Mouse (Mus musculus): Measurements from ENCODE around the gene Hist1h3c.

Gene Hist1h3c

DNA sequence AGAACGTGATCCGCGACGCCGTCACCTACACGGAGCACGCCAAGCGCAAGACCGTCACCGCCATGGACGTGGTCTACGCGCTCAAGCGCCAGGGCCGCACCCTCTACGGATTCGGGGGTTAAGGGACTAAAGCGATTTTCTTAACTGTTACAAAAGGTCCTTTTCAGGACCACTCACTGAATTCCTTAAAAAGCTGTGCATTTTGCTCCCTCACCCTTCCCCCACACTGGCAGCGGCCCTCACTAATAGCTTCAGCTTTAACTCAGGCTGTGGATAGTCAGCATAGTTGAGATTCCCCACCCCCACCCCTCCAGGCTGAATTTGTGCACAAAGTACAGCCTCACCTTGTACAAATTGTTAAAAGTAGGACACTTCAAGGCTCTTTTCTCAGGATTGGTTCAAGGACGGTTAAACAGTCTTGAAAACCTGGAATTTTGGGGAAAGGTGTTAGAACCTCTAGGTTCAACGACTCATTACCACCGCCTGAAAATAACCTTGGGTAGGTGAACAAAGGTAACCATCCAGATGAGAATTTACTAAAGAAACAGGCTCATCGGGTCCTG, 11.9 kb upstream of the Hist1h3c start:
- no peak for DNase-seq (ENCODE audit: low spot score in 2 of 2)

DNA sequence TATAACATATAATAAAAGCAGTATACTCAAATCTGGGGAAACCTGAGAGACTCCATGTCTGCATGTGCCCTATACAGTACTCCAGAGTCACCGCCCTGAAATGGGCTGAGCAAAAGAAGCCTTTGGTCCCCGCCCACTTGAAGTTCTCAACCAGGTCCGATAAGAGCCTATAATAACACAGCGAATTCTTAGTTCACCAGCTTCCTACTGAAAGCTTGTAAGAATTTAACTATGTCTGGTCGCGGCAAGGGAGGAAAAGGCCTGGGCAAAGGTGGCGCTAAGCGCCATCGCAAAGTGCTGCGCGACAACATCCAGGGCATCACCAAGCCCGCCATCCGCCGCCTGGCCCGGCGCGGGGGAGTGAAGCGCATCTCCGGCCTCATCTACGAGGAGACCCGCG, 11.4 kb upstream of the Hist1h3c start, which contains the start of gene Hist1h4b:
Gene Hist1h4b (plus strand): TSS at position 224 of the 400 bp plus-strand sequence.
- DNase-seq (ENCODE audit: low spot score in 2 of 2) = peak; percentile 84 to 85

DNA sequence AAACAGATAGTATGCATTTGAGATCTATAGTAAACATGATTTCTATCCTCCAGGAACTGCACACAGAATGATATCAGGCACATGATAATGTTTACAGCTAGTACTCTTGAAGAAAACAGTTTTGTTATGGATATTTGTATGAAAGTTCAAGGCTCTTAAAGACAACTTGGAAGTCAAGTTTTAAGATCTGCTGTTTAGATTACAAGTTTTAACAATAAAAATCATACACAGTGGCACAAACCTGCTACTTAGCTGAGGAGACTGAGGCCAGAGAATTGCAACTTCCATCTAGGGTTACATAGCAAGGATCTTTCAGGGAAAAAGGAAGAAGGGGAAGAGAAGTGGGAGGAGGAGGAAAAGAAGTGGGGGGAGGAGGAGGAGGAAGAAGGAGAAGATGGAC, 9.6 kb upstream of the Hist1h3c start:
- no peak for DNase-seq (ENCODE audit: low spot score in 2 of 2)

DNA sequence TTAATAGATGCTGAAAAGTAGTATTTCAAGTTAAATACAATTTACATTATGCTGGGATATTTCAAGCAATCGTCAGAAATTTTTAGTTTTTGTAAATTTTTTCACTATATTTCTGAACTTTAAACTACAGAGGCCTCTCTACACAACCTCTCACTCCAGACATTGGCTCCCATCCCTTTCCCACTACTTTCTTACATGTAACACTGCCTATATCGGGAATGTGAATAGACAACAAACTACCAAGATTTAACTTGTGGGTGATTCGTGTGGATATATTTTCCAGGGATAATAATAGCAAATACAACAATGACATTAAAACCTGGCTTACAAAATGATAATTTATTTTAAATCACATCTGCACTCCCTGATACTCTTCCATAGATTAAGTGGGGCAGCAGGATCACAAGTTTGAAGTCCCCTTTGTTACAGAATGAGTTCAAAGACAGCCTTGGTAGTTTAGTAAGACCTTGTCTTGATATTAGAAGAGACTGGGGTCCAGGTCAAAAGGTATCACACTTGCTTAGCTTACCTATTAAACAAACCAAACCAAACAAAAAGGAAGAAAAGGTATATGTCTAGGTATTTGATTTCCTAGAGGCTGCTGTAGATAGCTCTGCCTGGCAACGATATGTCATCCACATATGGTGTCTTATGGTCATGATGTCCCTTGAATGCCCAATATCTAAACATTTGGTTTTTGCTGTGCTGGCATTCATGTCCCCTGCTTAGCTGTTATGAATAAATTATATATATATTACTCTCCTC, 8.1 kb upstream of the Hist1h3c start:
- no peak for DNase-seq (ENCODE audit: low spot score in 2 of 2)

DNA sequence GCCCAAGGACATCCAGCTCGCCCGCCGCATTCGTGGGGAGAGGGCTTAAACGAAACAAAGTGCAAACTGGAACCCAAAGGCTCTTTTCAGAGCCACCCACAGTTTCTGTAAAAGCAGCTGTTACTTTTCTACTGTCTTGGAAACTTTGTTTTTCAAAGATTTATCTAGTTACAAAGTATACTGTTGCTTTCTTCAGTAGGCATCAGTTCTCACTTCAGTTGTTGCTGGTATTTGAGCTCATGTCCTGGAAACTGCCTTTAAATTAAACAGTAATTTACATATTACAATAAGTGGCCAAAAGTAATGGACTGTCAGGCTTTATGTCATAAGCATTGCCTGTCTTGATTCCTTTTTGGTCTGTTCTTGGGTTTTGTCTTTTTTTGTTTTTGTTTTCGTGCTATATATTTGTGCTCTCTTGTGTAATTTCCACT, 7.4 kb upstream of the Hist1h3c start:
- DNase-seq (ENCODE audit: low spot score in 2 of 2) = no peak

DNA sequence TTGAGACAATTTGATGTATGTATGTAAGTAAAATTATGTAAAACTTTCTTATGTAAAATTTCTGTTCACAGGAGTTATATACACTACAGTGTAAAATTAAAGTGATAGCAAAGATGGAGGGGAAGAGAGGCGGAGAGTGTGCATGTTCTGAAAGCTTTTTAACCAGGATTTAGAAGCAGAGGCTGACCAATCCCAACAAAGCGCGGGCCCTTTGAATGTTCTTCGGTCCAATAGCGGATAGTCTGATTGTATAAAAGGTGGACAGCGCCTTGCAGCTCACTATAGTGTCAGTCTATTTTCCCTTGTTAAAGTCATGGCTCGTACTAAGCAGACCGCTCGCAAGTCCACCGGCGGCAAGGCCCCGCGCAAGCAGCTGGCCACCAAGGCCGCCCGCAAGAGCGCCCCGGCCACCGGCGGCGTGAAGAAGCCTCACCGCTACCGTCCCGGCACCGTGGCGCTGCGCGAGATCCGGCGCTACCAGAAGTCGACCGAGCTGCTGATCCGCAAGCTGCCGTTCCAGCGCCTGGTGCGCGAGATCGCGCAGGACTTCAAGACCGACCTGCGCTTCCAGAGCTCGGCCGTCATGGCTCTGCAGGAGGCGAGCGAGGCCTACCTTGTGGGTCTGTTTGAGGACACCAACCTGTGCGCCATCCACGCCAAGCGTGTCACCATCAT, 6.8 kb upstream of the Hist1h3c start, which contains the start of gene Hist1h3b:
Gene Hist1h3b (plus strand): TSS at position 201 of the 675 bp plus-strand sequence.
- peak; percentile 82 to 90 for DNase-seq (ENCODE audit: low spot score in 2 of 2)

DNA sequence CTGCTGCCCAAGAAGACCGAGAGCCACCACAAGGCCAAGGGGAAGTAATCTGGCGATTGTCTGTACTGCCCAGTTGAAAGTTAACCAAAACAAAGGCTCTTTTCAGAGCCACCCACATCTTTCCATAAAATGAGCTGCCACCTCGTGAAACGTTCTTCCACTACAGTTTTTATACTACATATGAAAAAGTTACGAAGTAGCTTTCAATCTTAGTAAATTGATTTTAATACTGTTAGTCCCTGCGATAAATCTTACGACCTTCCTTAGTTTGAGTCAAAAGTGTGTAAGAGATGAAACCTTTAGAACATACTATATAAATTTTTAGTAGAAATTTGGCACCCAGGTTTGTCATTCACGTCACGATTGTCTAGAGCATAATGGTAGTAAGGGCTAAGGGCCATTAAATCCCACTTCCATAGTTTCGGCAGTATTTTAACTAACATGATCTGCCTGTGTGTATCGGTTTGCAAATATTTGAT, 6.1 kb upstream of the Hist1h3c start:
- no peak for DNase-seq (ENCODE audit: low spot score in 2 of 2)

DNA sequence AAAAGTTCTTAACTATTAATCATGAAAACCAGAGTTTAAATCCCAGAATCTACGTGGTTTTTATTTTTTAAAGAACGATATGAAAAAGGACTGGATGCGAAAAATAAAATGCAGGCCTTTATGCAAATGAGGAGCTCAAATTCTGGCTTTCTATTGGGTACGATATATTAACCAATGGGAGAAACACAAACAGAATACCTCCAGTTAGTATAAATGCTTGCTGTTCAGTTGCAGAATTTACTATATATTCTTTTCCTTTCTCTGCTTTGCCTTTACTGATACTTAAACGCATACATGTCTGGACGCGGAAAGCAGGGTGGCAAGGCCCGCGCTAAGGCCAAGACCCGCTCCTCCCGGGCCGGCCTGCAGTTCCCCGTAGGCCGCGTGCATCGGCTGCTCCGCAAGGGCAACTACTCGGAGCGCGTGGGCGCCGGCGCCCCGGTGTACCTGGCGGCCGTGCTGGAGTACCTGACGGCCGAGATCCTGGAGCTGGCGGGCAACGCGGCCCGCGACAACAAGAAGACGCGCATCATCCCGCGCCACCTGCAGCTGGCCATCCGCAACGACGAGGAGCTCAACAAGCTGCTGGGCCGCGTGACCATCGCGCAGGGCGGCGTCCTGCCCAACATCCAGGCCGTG, 5.6 kb upstream of the Hist1h3c start, which contains the start of gene Hist1h2ab:
Gene Hist1h2ab (plus strand): TSS at position 288 of the 639 bp plus-strand sequence.
- peak in 1 of 2 experiments; percentile 43 for DNase-seq (ENCODE audit: low spot score in 2 of 2)

DNA sequence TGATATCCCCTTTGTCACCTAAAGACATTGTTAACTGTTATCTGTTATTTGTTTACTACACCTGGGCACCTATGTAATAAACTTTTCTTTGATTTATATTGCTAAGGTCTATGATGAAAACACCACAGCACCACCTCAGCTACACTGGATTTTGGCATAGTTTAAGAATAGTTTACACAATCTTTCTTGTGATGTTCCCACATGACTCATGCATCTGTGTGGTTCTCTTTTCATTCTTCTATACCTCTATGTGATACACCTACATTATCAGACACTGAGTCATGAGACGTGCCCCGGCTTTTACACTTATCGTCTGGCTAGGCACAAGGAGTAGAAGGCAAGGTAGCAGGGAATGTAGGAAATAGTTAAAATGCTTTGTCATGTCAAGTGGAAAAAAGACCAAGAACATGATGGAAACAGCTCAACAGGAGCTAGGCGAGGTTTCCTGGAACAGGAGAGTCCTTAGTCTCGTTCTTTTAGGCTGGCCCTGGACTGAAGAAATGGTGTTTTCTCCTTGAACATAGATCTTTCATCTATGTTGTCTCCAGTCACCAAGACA, 4.2 kb upstream of the Hist1h3c start:
- DNase-seq (ENCODE audit: low spot score in 2 of 2) = no peak

DNA sequence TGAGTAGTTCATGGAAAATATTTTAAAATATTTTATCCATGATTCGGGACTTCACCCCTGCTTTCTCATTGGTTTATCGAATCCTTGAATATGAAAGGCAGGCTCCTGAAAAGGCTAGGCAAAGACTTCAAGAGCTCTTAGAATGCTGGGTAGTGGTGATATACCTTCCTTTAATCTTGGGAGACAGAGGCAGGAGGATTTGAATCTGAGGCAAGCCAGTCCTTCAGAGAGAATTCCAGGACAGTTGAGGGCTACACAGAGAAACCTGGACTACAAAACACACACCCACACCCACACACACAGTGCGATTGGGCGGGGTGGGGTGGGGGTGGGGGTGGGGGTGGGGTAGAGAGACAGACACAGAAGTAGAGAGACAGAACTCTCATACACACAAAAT, 2.5 kb upstream of the Hist1h3c start:
- DNase-seq (ENCODE audit: low spot score in 2 of 2) = no peak

DNA sequence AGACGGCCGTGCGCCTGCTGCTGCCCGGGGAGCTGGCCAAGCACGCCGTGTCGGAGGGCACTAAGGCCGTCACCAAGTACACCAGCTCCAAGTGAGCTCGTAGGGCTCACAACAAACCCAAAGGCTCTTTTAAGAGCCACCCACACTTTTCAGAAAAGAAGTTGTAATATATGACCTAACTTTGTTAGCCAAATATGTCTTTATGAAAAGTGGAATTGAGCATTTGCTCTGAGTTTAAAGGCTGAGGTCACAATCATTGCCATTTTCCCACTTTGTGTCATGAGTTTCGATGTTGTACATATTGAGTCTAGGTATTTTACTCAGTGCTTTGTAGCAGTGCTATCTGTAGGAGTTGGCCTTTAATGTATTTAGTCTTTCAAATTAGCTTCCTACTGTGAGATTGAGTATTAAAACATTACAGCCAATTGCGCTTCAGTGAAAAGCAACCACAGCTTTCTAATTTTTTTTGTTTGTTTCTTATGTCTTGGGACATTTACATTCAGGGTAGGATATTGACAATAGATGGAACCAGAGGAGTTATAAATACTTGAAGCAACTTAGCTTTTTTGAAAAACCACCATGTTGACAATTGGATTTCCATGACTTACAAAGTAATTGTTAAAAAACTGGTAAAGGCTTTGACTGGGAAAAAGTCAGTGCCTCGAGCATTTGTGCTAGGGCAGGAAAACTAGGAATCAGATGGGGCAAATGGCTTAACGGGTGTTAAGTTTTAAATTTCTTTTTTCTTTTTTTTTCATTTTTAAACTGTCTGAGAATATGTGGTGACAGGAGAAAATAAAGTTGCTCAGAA, 1.9 kb upstream of the Hist1h3c start:
- no peak for DNase-seq (ENCODE audit: low spot score in 2 of 2)

DNA sequence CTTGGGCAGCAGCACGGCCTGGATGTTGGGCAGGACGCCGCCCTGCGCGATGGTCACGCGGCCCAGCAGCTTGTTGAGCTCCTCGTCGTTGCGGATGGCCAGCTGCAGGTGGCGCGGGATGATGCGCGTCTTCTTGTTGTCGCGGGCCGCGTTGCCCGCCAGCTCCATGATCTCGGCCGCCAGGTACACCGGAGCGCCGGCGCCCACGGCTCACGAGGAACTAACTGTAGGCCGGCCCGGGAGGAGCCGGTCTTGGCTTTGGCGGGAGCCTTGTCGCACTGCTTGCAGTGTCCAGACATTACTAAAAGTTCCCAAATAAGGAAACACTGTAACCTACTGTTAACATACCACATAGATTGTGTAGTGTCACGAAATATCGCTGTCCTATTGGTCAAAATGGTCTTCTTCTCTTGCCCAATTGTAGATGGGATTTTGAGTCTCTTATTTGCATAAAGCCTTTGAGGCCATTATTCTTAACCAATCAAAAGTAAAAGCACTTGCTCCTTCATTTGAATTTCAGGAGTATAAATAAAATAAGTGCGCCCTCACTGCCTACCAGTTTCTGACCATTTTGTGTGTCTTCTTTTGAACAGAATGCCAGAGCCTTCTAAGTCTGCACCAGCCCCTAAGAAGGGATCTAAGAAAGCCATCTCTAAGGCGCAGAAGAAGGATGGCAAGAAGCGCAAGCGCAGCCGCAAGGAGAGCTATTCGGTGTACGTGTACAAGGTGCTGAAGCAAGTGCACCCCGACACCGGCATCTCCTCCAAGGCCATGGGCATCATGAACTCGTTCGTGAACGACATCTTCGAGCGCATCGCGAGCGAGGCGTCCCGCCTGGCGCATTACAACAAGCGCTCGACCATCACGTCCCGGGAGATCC, 1.0 kb upstream of the Hist1h3c start, which contains the start of gene Hist1h2bb:
Gene Hist1h2bb (plus strand): TSS at position 534 of the 880 bp plus-strand sequence.
- DNase-seq (ENCODE audit: low spot score in 2 of 2) = peak; percentile 71 to 77

DNA sequence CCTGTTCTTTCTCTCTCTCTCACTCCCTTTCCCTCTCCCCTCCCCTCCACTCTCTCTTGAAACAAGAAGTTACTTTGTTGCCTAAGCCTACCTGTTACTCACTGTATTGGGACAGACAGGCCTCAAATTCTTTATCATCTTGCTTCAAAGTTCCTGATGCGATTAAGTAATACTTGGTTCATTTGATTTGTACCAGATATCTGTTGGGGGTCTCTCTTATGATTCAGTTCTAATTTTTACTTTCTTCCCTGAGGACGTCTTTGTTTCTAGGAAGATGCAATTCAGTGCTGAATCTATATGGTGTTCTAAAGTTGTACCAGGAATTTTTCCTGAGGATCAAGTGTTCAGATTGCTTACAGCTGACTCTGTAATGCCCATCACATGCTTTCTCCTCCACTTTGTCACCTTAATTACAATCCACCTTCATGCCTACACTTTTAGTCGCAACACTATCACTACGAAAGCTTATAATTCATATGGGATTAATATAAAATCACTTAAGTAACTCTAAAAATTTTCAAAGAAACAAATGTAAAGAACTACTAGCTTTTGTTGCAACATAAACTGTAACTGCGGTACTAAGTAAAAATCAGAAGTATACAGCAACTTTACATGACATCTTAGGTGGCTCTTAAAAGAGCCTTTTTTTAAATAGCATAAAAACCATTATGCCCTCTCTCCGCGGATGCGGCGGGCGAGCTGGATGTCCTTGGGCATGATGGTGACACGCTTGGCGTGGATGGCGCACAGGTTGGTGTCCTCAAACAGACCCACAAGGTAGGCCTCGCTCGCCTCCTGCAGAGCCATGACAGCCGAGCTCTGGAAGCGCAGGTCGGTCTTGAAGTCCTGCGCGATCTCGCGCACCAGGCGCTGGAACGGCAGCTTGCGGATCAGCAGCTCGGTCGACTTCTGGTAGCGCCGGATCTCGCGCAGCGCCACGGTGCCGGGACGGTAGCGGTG, 701 bp downstream of the Hist1h3c start:
- no peak for DNase-seq (ENCODE audit: low spot score in 2 of 2)

DNA sequence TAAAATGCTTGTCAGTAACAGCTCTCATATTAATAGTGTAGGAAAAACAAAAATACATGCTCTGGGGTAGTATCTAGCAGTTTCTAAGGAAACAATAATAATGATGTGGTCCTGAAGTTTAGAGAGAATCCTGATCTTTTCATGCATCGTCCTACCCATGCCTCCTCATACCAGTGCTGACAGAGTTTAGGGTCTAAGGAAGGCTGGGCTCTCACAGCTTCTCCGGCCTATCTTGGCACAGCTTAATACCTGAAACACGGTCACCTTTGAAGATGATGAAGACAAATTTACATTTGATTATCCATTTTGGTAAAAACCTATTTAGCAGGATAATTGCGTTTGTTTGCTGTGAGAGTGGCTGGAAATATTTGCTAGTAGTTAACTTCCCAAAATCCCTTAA, 1.4 kb downstream of the Hist1h3c start:
- DNase-seq (ENCODE audit: low spot score in 2 of 2) = no peak

DNA sequence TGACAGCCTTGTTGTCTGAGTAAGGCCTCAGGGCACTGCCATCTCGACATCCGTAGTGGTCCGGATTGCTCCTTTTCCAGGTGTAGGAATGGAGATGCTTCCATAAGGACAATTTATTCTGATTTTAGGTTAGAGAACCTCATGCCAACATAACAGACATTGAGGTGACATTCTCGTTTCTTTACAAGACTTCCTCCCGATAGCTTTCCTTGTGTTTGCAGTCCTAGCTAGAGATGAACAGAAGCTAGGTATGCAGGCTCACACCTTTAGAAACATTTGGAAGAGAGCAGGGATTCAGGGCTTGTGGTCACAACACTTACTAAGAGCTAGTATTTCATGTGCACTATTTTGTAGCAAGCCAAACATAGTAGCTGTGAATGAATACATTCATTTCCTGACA, 2.2 kb downstream of the Hist1h3c start:
- no peak for DNase-seq (ENCODE audit: low spot score in 2 of 2)

DNA sequence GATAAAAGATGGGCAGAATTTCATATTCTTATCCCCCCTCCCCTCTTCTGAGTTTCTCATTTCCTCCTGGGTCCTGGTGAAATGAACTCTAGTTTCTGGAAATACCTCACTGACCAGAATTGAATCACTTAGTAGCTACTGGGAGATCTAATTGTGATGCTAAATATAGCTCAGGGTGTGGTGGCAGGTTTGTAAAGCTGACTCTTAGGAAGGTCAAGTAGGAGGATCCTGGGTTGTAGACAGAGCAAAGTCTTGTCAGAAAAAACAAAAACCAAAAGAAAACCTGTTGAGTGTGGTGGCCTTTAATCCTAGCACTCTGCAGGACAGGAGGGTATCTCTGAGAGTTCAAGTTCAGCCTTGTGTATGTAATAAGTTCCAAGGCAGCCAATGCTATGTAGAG, 3.4 kb downstream of the Hist1h3c start:
- DNase-seq (ENCODE audit: low spot score in 2 of 2) = no peak

DNA sequence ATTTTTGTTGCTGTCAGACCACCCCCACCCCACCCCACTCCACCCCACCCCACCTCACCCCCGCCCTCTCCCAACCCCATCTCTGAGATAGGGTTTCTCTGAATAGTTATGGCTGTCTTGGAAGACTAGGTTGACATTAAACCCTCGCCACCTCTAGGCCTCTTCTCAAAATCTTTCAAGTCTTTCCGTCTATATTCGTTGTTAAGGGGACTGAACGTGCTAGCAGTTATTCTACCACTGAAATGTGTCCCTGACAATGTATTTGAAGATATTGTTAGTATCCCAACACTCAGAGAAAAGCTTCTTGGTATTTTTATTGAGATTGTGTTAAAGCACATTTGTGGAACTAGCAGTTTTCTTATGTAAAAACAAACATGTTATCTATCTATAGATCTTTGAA, 4.5 kb downstream of the Hist1h3c start:
- DNase-seq (ENCODE audit: low spot score in 2 of 2) = no peak

DNA sequence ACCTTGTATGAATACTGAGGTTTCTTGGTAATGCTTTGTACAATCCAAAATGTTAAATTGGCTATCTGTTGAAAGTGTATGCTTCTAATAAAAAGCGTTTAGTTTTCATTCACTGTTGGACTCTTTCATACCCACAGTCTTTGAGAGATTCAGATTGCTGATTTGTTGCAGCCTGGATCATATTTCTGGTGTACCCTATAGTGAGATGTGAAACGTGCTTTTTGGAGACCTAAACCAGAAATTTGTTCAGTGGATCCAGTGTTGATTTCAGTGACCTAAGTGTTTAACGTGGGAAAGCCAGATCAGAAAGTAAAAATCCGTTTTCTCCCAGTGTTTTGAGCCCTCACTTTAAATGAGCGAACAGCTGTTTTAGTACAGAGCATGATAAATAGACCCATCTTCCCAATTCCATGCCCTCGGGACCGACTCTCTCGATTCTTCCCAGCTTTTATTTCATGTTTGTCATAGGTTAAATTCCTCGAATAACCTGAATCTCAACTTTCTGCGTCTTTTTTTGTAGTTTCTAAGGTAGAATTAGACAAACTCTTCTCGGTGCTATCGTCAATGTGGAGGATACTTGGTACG, 5.1 kb downstream of the Hist1h3c start:
- no peak for DNase-seq (ENCODE audit: low spot score in 2 of 2)
